Mouse (Mus musculus): ENCODE measurements around the gene Mrs2.

- TF ChIP-seq CTCF (IDR thresholded peaks at IDR 0.05; ENCODE audit: extremely low read depth, insufficient read depth, low read length), result no peak
- no peak for TF ChIP-seq POLR2A (IDR thresholded peaks at IDR 0.05; ENCODE audit: extremely low read depth, insufficient read depth, low read length)
Measured at GRCm38 (mm10) chr13:24993160-24993559, 27.0 kb downstream of the Mrs2 start.

Data from cortical plate, adult 2 months (tissue).